Mouse (Mus musculus) naive thymus-derived CD4-positive, alpha-beta T cell, adult 2 months (primary cell): ENCODE results near the gene Pld5.

ENCODE experiments used
- DNase-seq: peaks from one replicate; pipeline ENCODE4 v3.0.0-alpha.2; 2011; ENCODE audit warnings: low read depth

Pld5 gene

DNA sequence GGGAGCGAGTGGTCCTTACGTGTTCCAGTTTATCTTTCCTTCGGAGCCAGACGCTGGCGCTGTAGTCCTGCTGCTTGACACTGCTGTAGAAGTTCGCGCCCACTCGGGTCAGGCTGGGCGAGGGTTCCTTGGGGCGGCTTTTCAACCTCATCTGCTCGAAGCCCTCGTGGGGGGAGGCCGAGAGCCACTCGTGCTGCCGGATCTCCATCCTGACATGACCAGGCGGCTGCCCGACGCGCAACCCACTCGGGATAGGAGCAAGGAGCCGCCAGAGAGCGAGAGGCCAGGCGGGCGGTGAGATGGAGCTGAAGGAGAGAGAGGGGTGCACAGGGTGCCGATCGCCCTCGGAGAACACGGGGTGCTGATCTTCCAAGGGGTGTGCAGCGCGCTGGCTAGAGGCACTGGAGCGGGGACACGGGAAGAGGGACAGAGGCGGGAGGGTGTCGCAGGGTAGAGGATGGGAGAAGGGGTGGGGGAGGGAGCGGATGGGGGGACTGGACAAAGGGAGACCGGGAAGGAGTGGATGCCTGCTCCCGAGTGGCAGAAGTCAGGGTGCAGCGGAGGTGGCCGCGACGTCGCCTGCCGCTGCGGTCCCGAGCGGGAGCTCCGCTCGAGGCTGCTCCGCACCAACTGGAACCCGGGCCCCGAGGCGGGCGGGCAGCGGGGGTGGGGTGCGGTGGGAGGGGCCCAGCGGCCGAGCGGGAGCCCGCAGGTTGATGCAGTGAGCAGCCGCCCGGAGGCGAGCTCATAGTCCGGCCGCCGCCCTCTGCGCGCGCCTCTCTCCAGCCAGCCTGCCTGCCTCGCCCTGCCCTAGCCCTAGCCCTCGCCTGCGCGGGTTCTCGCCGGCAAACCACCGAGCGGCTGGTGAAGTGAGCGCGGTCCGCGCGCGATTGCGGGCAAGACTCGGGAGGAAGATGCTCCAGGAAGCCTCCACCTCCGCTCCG is at the start of gene Pld5:
Gene Pld5 (minus strand): TSS at position 646 of the 944 bp plus-strand sequence.
- no peak for DNase-seq

- DNase-seq, result no peak
These were observed 40.0 kb upstream of the Pld5 start for GRCm38 (mm10) chr1:176315063-176315462.

- no peak for DNase-seq
These were observed 35.1 kb upstream of the Pld5 start for GRCm38 (mm10) chr1:176310174-176310573.

DNA sequence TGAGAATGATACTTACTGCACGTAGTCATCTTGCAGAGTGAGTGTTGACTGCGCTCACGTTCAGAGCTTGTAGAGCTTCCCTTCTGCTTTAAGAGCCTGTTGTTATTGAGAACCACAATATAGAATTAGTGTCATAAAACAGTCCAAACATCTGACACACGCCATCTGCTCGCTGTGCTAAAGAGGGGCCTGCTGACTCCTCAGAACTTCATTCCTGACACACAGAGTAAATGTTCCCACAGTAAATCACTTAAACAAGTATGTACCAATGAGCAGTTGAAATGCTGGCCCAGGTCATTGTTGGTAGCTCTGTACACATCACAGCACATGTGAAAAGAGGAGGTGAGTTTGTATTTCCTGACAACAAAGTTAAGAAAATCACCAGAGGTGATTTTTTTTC is 14.3 kb upstream of the Pld5 start:
- DNase-seq, result no peak

GRCm38 (mm10) chr1:176275611-176275980 is 484 bp upstream of the Pld5 start:
- no peak for DNase-seq

GRCm38 (mm10) chr1:176248717-176249030 is 26.4 kb downstream of the Pld5 start:
- DNase-seq, result no peak

- DNase-seq, result no peak
These were observed 27.0 kb downstream of the Pld5 start for GRCm38 (mm10) chr1:176247885-176248716.

- DNase-seq, result no peak
These were observed 35.9 kb downstream of the Pld5 start for GRCm38 (mm10) chr1:176239199-176239598.

- DNase-seq, result no peak
These were observed 51.3 kb downstream of the Pld5 start for GRCm38 (mm10) chr1:176223794-176224193.

GRCm38 (mm10) chr1:176223196-176223595 is 51.9 kb downstream of the Pld5 start:
- no peak for DNase-seq

GRCm38 (mm10) chr1:176218217-176218616 is 56.9 kb downstream of the Pld5 start:
- no peak for DNase-seq

DNA sequence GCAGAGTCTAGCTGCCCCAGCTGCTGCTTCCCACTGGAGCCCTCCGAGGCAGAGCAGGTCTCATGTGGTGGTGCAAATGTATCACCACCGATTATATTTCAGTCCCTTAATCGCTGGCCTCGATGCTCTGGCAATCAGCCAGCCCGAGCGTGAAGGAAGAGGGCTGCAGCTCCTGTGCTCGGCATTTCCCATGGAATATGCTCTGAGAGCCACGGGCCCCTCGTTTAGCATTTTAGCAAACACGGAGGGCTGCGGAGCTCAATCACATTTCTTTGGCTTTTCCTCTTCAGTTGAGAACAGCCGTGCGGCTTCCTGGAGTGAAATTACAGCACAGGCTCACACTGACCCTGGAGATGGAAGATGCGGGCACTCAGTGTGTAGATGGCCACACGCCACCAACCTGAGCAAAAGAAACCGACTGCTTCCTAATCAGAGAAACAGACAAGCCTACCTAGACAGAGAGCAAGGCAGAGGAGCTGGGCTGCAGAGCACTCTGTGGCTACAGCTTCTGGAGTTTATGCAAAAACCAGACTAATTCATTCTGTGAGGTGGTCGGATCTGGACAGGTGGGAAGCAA is 61.4 kb downstream of the Pld5 start:
- DNase-seq, result no peak

DNA sequence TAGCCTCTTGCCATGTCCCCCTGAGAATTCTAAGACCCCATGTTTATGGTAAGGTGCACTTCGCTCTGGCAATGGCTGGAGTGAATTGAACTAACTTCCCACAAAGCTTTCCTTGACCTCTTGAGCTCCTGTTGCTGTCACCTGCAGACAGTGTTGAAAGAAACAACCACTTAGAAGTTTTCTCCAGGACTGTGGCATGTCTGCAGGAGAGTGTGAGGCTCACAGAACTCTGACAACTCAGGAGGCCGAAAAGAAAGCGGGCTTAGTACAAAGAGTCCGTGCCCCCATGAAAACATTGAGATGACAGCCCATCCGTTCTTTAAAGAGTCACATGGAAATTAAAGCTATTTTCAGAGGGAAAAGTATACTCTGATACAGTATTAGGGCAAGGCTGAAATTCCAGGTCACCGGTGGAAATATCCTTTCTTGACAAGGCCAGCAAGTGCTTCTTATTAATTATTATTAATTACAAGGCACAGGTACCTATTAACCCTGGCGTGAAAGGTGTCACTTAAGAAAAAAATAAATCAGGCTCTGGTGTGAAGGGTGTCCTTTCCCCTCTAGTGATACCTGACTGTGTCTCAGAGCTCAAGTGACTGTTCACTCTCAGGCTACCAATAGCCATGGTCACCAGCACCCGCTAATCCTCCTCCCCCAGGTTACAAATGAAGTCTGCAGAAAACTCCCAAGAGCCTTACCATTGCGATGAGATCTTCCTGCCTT is 62.0 kb downstream of the Pld5 start:
- DNase-seq, result no peak

GRCm38 (mm10) chr1:176210803-176211202 is 64.3 kb downstream of the Pld5 start:
- no peak for DNase-seq

- DNase-seq, result no peak
These were observed 67.1 kb downstream of the Pld5 start for GRCm38 (mm10) chr1:176208014-176208413.

DNA sequence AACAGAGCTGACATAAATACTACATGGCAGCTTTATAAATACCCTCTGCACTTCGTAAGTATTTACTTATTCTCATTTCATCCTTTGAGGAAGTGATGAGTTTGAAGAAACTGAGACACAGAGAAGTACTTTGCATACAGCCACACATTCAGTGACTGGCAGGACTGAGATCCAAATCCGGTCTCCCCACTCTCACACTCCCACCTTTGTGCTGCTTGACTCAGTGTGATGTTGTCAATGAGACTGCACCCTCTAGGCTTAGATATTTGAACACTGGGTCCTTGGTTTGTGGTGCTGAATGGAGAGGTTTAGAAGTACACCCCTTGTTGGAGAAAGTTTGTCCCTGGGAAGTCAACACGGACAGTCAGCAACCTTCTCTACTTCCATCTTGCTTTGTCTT is 72.8 kb downstream of the Pld5 start:
- DNase-seq, result no peak

- DNase-seq, result no peak
These were observed 77.9 kb downstream of the Pld5 start for GRCm38 (mm10) chr1:176197036-176197766.

GRCm38 (mm10) chr1:176196341-176196740 is 78.8 kb downstream of the Pld5 start:
- no peak for DNase-seq

- no peak for DNase-seq
These were observed 80.4 kb downstream of the Pld5 start for GRCm38 (mm10) chr1:176194727-176195126.

GRCm38 (mm10) chr1:176183991-176184390 is 91.1 kb downstream of the Pld5 start:
- no peak for DNase-seq

GRCm38 (mm10) chr1:176174971-176175370 is 100.1 kb downstream of the Pld5 start:
- no peak for DNase-seq
